Mouse (Mus musculus): ENCODE results near the gene Umodl1. TPM values are rescaled to one million over a fixed set of nuclear protein-coding genes. Genes with fewer than 3 reads are reported as not detected.

Umodl1 gene
- total and polyA plus RNA-seq, 2 experiments = not detected

DNA sequence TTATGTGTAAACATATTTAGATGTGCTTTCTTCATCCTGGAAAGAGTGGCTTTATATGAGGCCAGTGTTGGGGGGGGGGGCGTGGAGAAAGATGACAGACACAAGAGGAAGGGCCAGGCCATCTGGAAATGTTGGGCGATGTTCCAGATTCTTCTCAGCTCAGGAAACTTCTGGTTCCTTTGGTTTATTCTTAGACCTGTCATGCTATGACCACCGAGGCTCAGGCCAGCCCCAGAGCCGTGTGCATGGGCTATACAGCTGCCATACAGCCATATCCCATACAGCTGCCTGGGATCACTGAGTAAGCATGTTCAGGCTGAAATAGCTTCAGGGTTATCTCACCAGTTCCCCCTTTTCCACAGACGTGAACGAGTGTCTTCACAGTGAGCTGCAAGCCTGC, 18.9 kb downstream of the Umodl1 start:
- DNase-seq (ENCODE audit: extremely low read depth, low read depth, low spot score) = no peak
- 68% methylated on average over 6 of the region's 6 CpGs for WGBS

GRCm38 (mm10) chr17:30977290-30977689, 22.9 kb downstream of the Umodl1 start:
- Histone ChIP-seq H3K79me2 (ENCODE audit: control insufficient read depth, insufficient read depth, low read length) (no peaks in the 10 kb centered on the region), H3K36me3 (ENCODE audit: control insufficient read depth, insufficient read depth, low read length) (no peaks in the 10 kb centered on the region), H3K27me3 (ENCODE audit: control insufficient read depth, insufficient read depth, low read length) (no peaks in the 10 kb centered on the region), H3K27ac (replicated peaks; ENCODE audit: insufficient read depth, low read depth, low read length) (no peak overlapping the region), H3K9ac (ENCODE audit: low read depth, low read length) (no peak overlapping the region), H3K4me1 (ENCODE audit: control insufficient read depth, insufficient read depth, low read length) (no peaks in the 10 kb centered on the region), H3K4me3 (ENCODE audit: insufficient read depth, low read depth, low read length) (no peak overlapping the region)
- no peak for DNase-seq (ENCODE audit: extremely low read depth, low read depth, low spot score)
- WGBS = 51% methylated on average over 2 of the region's 2 CpGs
- no peak for TF ChIP-seq POLR2A (IDR thresholded peaks at IDR 0.05; ENCODE audit: extremely low read depth, insufficient read depth, low read length)

More for the DNA sequence above, 18.9 kb downstream of the Umodl1 start:
- no peak overlapping the region for H3K27ac ChIP-seq (replicated peaks; ENCODE audit: insufficient read depth, low read depth, low read length)
- H3K36me3 ChIP-seq (ENCODE audit: control insufficient read depth, insufficient read depth, low read length) = no peaks in the 10 kb centered on the region
- TF ChIP-seq POLR2A (IDR thresholded peaks at IDR 0.05; ENCODE audit: extremely low read depth, insufficient read depth, low read length) = no peak
- TF ChIP-seq CTCF (IDR thresholded peaks at IDR 0.05; ENCODE audit: low read depth, low read length) = no peak
- H3K4me1 ChIP-seq (ENCODE audit: control insufficient read depth, insufficient read depth, low read length) = no peaks in the 10 kb centered on the region
- no peak overlapping the region for H3K9ac ChIP-seq (ENCODE audit: low read depth, low read length)
- H3K27me3 ChIP-seq (ENCODE audit: control insufficient read depth, insufficient read depth, low read length) = no peaks in the 10 kb centered on the region
- H3K79me2 ChIP-seq (ENCODE audit: control insufficient read depth, insufficient read depth, low read length) = no peaks in the 10 kb centered on the region
- H3K4me3 ChIP-seq (ENCODE audit: insufficient read depth, low read depth, low read length) = no peak overlapping the region

DNA sequence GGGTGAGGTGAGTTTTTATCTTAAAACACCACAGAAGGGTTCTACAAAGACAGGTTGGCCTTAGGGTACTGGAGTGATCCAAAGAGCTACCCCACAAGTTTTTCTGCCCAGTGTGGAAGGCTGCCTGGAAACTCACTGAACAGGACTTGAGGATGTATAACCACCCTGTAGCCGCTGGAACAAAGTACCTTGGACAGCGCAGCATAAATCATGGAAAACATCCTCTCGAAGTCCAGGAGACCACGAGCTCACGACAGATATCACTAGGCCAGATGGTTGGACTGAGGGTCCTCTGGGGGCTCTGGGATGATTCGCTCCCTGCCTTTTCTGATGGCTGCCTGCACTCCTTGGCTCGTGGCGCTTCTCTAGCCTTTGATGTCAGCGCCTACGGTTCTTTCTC, 24.1 kb downstream of the Umodl1 start:
- no peak for DNase-seq (ENCODE audit: extremely low read depth, low read depth, low spot score)
- no peak overlapping the region for H3K9ac ChIP-seq (ENCODE audit: low read depth, low read length)
- no peaks in the 10 kb centered on the region for H3K79me2 ChIP-seq (ENCODE audit: control insufficient read depth, insufficient read depth, low read length)
- H3K27me3 ChIP-seq (ENCODE audit: control insufficient read depth, insufficient read depth, low read length) = no peaks in the 10 kb centered on the region
- H3K4me1 ChIP-seq (ENCODE audit: control insufficient read depth, insufficient read depth, low read length) = no peaks in the 10 kb centered on the region
- no peak overlapping the region for H3K4me3 ChIP-seq (ENCODE audit: insufficient read depth, low read depth, low read length)
- TF ChIP-seq POLR2A (IDR thresholded peaks at IDR 0.05; ENCODE audit: extremely low read depth, insufficient read depth, low read length) (no peak), CTCF (IDR thresholded peaks at IDR 0.05; ENCODE audit: low read depth, low read length) (no peak)
- no peak overlapping the region for H3K27ac ChIP-seq (replicated peaks; ENCODE audit: insufficient read depth, low read depth, low read length)
- H3K36me3 ChIP-seq (ENCODE audit: control insufficient read depth, insufficient read depth, low read length) = no peaks in the 10 kb centered on the region
- WGBS = 72% methylated on average over 10 of the region's 10 CpGs

- H3K4me3 ChIP-seq (ENCODE audit: insufficient read depth, low read depth, low read length) = no peak overlapping the region
- no peak for DNase-seq (ENCODE audit: extremely low read depth, low read depth, low spot score)
- no peak overlapping the region for H3K9ac ChIP-seq (ENCODE audit: low read depth, low read length)
- TF ChIP-seq POLR2A (IDR thresholded peaks at IDR 0.05; ENCODE audit: extremely low read depth, insufficient read depth, low read length) = no peak
- H3K36me3 ChIP-seq (ENCODE audit: control insufficient read depth, insufficient read depth, low read length) = no peaks in the 10 kb centered on the region
- H3K27me3 ChIP-seq (ENCODE audit: control insufficient read depth, insufficient read depth, low read length) = no peaks in the 10 kb centered on the region
- no peaks in the 10 kb centered on the region for H3K4me1 ChIP-seq (ENCODE audit: control insufficient read depth, insufficient read depth, low read length)
- H3K79me2 ChIP-seq (ENCODE audit: control insufficient read depth, insufficient read depth, low read length) = no peaks in the 10 kb centered on the region
- no peak overlapping the region for H3K27ac ChIP-seq (replicated peaks; ENCODE audit: insufficient read depth, low read depth, low read length)
- WGBS = 69% methylated on average over 4 of the region's 4 CpGs
These were observed 29.1 kb downstream of the Umodl1 start for GRCm38 (mm10) chr17:30983521-30983920.

GRCm38 (mm10) chr17:30990254-30990653, 35.8 kb downstream of the Umodl1 start:
- no peak for TF ChIP-seq POLR2A (IDR thresholded peaks at IDR 0.05; ENCODE audit: extremely low read depth, insufficient read depth, low read length)
- peak; percentile 42 for TF ChIP-seq CTCF (IDR thresholded peaks at IDR 0.05; ENCODE audit: low read depth, low read length)

GRCm38 (mm10) chr17:30996296-30996695, 41.9 kb downstream of the Umodl1 start:
- Histone ChIP-seq H3K36me3 (ENCODE audit: control insufficient read depth, insufficient read depth, low read length) (no peaks in the 10 kb centered on the region), H3K27me3 (ENCODE audit: control insufficient read depth, insufficient read depth, low read length) (no peaks in the 10 kb centered on the region), H3K27ac (replicated peaks; ENCODE audit: insufficient read depth, low read depth, low read length) (no peak overlapping the region), H3K9ac (ENCODE audit: low read depth, low read length) (no peak overlapping the region), H3K79me2 (ENCODE audit: control insufficient read depth, insufficient read depth, low read length) (no peaks in the 10 kb centered on the region), H3K4me3 (ENCODE audit: insufficient read depth, low read depth, low read length) (no peak overlapping the region), H3K4me1 (ENCODE audit: control insufficient read depth, insufficient read depth, low read length) (no peaks in the 10 kb centered on the region)
- DNase-seq (ENCODE audit: extremely low read depth, low read depth, low spot score) = no peak
- TF ChIP-seq CTCF (IDR thresholded peaks at IDR 0.05; ENCODE audit: low read depth, low read length) = no peak
- no peak for TF ChIP-seq POLR2A (IDR thresholded peaks at IDR 0.05; ENCODE audit: extremely low read depth, insufficient read depth, low read length)
- WGBS = 72% methylated on average over 5 of the region's 5 CpGs

More at GRCm38 (mm10) chr17:30990254-30990653, 35.8 kb downstream of the Umodl1 start:
- Histone ChIP-seq H3K9ac (ENCODE audit: low read depth, low read length) (no peak overlapping the region), H3K27ac (replicated peaks; ENCODE audit: insufficient read depth, low read depth, low read length) (no peak overlapping the region), H3K36me3 (ENCODE audit: control insufficient read depth, insufficient read depth, low read length) (no peaks in the 10 kb centered on the region), H3K4me1 (ENCODE audit: control insufficient read depth, insufficient read depth, low read length) (no peaks in the 10 kb centered on the region), H3K4me3 (ENCODE audit: insufficient read depth, low read depth, low read length) (no peak overlapping the region), H3K27me3 (ENCODE audit: control insufficient read depth, insufficient read depth, low read length) (no peaks in the 10 kb centered on the region), H3K79me2 (ENCODE audit: control insufficient read depth, insufficient read depth, low read length) (no peaks in the 10 kb centered on the region)
- peak; percentile 15 for DNase-seq (ENCODE audit: extremely low read depth, low read depth, low spot score)
- WGBS = 44% methylated on average over 10 of the region's 10 CpGs
